Mouse (Mus musculus) frontal cortex, postnatal 14 days (tissue): Measurements from ENCODE around the gene Pex11g.

Experiments
- DNase-seq, 2 experiments: peaks; one replicate each; pipeline ENCODE4 v3.0.0; 2022; ENCODE audit warnings: low spot score in 2 of 2

The Pex11g gene

DNA sequence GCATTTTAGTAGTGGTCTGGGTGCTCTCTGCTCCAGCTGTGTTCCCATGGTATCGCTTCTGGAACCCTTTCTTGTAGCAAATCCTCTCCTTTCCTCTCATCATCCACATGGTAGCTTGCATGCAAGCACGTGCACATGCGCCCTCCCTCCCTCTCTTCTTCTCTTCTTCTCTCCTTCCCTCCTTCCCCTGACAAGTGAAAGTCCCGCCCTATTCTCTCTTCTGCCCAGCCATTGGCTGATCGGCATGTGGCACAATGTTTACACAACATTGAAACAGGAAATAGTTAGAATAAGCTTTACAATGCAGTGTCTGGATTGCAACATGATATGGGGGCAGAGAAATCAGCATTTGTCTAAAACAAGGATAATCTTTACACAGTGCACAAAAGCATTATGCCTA is 14.1 kb upstream of the Pex11g start:
- DNase-seq, result no peak

- no peak for DNase-seq
Observed at GRCm38 (mm10) chr8:3480221-3480785, 12.8 kb upstream of the Pex11g start.

DNA sequence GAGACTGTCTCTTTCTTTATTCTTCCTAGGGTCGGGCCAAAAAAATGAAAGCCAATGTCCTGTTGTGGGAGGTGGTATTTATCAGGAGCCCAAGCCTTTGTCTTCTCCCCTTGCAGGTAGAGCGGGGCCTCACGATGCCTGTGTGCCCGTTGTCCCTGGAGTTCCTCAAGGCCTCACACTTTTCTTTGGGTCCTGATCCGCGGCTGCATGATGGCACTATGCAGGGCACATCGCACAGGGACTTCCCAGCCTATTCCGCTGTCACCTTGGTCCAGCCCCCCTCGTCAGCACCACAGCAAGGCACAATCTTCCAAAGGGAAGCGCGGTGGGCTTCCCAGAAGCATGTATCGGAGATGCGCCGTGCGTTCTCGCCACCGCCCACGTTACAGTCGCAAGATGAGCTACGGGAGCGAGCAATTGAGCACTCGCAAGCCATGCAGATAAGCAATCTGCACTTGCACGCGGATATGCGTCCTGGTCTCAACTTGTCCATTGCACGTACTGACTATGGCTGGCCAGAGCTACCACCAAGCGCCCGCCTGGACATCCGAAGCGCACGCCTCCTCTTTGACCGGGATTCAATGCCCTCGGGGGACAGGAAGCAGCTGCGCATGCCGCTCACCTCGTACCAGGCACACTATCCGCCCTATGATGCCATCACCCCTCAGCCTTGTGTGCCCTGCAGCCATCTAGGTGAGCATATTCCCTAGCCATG is 8.4 kb upstream of the Pex11g start:
- DNase-seq, result no peak

GRCm38 (mm10) chr8:3470562-3470961 is 3.1 kb upstream of the Pex11g start, which contains the start of gene Tex45:
Tex45 (plus strand) TSS chr8:3470862.
- DNase-seq, result no peak

- no peak for DNase-seq
Observed at GRCm38 (mm10) chr8:3468838-3469237, 1.4 kb upstream of the Pex11g start.

- no peak for DNase-seq
Observed at GRCm38 (mm10) chr8:3467886-3468545, 536 bp upstream of the Pex11g start.

DNA sequence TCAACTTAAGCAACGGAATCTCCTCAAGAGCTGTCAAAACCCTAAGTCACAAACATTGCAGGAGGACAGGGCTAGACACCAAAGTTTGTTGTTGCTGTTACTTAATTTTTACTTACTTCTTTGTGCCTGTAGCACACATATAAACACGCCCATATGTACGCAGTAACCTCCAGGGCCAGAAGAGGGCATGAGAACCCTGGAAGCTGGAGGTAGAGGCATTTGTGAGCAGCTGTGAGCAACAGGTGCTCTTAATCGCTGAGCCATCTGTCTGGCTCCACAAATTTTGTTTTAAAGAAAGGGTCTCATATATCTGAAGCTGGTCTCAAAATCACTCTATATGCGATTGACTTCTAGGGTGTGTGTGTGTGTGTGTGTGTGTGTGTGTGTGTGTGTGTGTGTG is 3.2 kb downstream of the Pex11g start:
- DNase-seq, result no peak

GRCm38 (mm10) chr8:3463248-3463647 is 4.2 kb downstream of the Pex11g start:
- no peak for DNase-seq

- no peak for DNase-seq
Observed at GRCm38 (mm10) chr8:3451992-3452391, 15.5 kb downstream of the Pex11g start.

GRCm38 (mm10) chr8:3450670-3451069 is 16.8 kb downstream of the Pex11g start:
- DNase-seq, result no peak

- DNase-seq, result no peak
Observed at GRCm38 (mm10) chr8:3449226-3449625, 18.3 kb downstream of the Pex11g start.

GRCm38 (mm10) chr8:3439510-3439909 is 28.0 kb downstream of the Pex11g start:
- DNase-seq, result no peak

- no peak for DNase-seq
Observed at GRCm38 (mm10) chr8:3436492-3436891, 31.0 kb downstream of the Pex11g start.

GRCm38 (mm10) chr8:3431113-3431512 is 36.4 kb downstream of the Pex11g start:
- DNase-seq, result no peak

DNA sequence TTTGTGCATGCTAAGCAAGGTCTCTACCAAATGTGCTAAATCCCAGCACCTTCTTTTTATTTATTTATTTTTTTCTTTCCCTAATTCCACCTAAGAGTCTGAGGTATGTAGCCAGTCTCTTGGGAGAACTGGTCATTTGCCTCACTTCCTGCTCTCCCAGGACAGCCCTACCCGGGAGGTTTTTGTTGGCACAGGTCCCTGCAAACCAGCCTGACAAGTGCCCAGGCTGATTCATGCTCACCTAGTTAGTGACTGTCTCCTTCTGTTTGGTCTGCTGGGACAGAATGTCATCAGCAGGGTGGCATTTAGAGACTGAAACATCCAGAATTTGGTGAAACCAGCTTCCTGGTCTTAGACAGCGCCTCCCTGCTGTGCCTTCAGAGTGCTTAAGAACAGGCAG is 37.5 kb downstream of the Pex11g start:
- no peak for DNase-seq

DNA sequence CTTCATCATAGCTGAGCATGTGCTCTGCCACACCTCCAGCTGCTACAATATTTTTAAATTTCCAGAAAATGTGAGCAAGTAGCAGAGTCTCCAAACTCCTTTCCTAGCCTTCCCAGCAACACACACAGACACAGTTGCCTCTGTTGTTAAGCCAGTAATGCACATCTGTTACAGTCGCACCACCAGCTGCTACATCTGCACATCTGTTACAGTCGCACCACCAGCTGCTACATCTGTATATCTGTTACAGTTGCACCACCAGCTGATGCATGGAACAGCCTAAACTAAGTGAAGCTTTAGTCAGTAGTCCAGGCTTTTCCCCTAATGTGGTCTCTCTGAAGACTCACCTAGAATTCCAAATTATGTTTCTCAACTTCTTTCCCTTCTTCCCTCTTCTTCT is 39.1 kb downstream of the Pex11g start:
- DNase-seq, result no peak

DNA sequence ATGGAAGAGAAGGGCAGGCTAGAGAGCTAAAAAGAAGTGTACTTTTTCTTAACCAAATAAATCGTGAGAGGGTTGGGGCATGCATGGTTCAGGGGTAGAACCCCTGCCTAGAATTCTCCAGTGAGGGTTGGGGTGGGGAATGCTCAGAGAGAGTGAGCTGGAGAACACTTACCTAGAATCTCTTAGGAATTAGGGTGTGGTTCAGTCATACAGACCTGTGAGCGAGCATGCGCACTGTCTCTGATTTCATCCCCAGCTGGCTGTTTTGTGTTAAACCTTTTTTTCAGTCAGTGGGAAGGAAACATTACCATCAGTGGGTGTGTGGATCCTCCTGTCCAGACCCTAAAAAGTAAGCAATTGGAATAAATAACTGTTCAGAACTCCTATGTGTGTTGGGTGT is 41.3 kb downstream of the Pex11g start:
- no peak for DNase-seq

DNA sequence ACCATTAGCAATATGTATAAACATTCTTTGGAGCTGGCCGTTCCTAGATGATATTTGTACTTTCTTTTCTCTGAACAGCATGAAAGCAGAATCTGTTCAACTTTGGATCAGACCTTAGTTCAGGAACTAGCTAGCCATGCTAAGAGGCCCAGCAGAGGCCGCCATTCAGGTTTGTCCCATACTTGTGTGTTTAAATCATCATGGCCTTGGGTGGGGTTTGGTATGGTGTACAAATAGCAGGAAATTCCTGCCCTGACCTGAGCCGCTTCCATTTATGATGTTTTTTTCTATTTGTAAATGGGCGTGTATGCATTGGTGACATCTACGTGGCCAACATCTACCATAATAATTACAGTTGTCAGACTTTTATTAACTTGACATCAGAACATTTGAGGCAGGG is 42.3 kb downstream of the Pex11g start:
- no peak for DNase-seq

DNA sequence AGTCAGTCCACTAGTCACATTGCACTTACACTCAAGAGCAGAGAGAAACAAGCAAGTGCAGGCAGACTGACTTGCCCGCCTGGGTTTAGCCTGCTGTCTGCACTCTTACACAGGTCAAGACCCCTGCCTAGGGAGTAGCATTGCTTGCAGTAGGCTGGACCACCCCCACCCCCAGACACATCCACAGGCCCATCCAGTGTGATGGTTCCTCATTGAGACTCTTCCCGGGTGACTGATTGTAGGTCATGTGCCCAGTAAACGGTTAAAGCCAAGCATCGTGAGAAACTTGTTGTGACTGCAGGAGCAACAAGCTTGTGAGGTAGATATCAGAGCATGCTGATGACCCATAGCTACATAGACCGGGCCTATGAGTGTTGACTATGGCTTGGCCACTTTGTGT is 46.0 kb downstream of the Pex11g start:
- no peak for DNase-seq

DNA sequence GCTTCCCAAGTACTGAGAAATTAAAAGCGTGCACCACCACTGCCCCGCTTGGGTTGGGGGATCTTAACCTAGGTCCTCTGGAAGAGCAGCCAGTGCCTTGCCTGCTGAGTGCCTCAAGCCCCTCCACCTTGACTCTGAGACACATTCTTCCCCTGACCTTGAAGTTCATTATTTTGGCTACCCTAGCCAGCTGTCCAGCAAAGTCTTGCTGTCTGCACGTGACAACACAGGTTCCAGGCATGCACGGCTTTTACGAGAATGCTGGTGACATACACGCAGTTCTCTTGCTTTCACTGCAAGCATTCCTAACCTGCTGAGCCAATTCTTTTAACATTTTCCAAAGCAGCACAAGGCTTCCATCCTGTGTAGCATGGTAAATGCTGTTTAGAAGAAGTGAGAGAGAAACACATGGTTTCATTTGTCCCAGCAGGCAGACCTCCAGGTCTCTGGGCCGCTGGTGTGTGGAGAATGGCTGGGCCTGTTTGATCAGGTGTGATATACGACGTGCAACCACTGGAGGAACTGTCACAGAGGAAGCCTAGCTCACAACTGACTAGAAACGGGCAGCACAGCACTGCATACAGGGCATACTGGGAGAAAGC is 47.3 kb downstream of the Pex11g start:
- DNase-seq, result no peak

DNA sequence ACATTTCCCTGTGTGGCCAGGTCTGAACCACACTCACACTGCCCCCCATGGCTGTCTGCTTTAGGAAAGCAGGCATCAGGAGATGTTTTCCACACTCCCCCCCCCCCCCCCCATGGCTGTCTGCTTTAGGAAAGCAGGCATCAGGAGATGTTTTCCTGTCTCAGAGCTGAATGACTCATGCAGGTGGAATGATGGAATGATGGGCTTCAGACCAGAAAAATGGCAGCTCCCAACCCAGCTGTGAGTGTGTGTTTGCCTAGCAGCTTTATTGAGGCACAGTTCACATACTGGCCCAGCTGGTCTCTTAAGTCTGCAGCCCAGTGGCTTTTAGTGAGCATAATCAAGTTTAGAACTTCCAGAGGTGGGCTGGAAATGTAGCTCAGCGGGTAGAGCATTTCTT is 49.4 kb downstream of the Pex11g start:
- no peak for DNase-seq

DNA sequence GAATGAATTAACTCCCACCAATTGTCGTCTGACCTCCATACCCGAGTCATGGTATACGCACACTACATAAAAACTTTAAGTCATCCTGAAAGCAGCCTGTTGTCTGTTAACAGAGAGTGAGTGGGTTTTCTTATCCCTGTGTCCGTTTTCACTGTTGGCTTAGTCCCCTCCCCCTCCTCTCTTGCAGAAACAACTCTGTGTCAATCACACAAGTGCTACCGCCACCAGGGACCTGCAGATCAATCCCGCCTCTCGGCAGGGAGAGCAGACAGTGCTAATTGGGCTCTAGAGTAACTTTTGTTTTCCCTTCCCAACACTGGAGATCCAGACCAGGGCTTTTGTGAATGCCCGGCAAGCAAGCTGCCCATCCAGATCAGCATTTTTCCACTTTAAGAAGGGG is 50.0 kb downstream of the Pex11g start:
- no peak for DNase-seq

- no peak for DNase-seq
Observed at GRCm38 (mm10) chr8:3416846-3417245, 50.6 kb downstream of the Pex11g start.
